Mouse (Mus musculus) skeletal muscle tissue, adult 2 months (tissue): Measurements from ENCODE around the gene Cyth1.
A peak's percentile ranks its signal among the peaks of the same experiment; 100 is the strongest.

Source experiments
- DNase-seq: peaks from one replicate; pipeline ENCODE4 v3.0.0-alpha.2; 2012; ENCODE audit warnings: low read depth, low spot score

Cyth1 gene

DNA sequence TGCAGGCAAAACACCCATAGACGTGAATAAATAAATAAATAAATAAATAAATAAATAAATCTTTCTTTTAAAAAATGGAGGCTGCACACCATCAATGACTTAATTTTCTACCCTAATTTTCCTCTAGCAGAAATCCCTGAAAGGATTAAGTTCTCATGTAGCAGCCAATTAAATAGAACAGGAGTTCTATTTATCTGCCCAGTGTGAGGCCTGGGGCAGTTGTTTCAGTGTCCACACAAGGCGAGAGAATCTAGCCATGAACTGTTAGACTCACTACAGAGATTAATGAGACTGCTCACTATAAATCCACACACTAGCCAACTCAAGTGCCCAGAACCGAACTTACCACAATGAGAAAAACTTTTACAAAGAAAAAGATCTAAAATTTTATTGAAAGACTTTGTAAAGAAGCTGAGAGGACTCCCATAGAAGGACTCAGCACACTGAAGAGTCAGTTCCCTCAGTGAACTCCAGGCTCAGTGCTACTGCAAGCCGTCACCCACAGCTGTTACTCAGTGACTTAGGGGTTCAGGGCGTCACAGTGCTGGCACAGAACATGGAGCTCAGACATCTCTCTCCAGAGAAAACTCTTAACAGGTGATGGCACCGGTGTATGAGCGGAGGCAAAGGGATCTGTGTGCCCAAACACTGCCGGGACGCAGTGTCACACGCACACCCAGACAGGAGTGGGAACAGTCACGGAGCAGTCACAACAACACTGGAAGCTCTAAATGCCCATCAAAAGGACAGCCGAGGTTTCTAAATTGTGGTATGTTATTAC is 23.1 kb downstream of the Cyth1 start:
- no peak for DNase-seq

DNA sequence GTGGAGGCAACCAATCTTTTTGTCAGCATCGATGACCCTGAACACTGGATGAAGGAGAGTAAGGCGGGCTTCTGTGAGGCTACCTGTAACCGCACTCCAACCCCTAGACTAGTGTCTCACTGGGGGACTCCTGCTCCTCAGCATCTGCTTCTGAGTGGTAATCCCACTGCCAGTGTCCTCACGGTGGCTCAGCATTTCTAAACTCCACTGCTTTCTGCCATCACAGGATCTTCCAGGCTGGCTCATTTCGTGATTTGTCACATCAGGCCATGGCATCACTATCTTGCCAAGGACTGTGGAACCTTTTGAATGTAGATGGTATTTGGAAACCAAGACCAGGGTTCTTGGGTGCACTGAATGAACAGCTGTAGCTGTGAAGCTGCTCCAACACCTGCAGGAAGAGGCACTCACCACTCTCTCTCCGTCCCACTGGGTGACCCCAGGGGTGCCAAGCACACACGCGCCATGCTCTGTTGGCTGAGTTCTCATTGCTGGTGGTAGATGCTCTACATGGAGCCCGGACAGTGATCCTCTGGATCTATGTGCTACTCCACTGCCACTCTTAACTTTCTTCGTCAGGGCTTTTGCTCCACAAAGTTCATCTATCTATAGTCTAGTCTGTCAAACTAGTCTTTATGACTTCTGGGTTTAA is 24.9 kb downstream of the Cyth1 start:
- no peak for DNase-seq

DNA sequence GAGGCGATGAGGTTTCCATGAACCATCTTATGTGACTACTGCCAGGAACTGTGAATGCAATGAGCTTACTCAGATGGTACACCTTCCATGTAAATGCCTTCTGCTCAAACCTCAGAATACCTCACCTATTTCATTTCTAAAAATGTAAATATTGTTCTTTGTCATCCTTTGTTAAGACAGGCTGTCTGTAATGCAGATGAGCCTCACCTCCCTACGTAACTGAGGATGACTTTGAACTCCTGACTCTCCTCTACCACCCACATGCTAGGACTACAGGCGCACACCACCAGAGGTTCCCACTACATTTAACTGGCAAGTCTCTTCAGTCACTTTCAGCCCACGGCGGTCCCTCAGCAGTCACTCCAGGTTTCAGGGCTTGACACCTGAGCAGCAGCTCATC is 25.5 kb downstream of the Cyth1 start:
- no peak for DNase-seq

DNA sequence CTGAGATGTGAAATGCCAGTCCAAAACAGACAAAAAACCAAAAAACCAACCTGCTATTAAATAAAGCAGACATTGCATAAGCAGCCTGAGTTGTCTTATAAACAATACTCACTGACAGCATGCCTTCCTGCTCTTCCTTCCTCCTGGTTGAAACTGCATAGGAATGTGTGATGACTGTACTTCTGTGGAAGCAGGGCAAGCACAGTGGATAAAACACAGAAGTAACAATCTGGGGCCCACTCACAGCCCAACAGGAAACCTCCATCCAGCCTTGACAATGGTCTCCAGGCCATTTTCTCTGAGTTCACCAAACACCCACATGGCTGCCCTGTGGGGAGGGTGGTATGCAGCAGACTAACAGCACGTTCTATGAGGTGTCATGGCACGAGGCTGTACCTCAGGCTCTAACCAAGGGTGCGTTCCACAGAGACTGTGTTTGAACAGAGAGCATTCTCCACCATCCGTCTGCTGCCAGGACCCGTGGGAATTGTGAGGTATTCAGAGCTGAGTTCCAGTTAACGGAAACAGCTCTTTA is 26.0 kb downstream of the Cyth1 start:
- no peak for DNase-seq

DNA sequence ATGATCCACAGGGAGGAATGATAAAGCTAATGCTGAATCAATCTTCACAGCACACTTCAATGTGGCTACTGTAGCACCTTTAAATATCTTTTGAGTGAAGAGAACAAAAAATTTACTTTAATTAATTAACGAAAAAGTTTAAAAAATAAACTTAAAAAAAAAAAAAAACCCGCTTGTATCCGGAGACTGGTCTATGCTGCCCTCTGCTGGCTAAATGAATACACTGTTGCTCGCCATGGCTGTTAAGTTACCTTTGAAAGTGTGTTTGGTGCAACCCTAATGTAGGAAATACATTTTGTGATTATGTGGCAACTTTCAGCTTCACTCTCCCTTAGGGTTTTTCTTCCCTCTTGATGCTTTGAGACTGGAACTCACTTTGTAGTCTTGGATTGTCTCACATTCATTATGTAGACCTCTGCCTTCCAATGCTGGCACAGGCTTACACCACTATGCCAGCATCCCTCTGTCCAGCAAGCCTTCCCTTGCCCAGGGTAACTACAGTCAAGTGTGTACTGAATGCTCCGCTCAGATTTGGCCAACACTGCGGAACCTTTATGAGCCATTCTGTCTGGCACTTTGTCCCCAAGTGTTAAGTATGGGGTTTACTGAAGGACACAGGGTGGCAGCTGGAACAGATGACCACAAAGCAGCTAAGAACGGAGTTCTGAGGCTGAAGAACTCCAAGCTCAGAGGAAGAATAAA is 27.7 kb downstream of the Cyth1 start:
- DNase-seq = no peak

GRCm38 (mm10) chr11:118219066-118219465 is 29.3 kb downstream of the Cyth1 start:
- DNase-seq = no peak

DNA sequence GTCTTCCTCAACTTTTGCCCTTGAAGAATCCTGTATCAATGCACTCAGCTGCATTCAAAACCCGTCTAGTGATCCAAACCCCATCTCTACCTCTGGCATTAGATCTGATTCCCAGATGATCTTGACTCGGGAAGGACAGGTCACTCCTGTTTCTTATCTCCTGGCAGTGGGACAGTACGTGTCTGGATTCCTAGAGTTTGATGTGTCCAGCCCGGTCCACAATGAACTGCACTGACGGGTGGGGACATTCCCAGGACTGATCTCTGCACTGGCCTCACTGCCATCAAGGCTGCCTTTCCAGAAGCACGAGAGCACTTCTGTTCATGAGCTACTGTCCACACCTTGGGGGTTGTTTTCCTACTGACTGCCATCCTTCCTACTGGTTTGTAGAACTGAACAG is 31.9 kb downstream of the Cyth1 start:
- no peak for DNase-seq

- peak; percentile 52 for DNase-seq
Measured at GRCm38 (mm10) chr11:118215928-118216458, 32.4 kb downstream of the Cyth1 start.

DNA sequence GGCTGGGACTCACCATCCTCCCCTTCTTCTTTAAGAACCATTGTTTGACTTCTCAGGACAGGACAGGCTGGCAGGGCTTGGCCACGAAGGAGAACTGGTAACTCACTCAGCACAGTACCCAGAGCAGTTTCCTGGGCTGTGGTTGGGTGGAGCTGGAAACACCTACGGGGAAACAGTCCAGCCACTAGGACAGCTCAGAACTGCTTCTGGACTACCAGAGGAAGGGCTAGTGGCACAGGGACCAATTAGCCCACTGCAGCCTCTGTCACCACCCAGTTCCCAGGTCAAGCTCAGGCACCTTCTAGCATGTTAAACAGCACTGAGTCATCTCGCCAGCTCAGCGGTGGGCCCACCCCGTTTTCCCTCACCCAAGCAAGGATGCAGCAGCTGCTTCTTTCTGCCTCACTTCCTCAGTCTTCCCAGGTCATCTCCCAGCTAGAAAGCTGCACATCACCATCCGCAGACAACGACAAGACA is 35.7 kb downstream of the Cyth1 start:
- no peak for DNase-seq

DNA sequence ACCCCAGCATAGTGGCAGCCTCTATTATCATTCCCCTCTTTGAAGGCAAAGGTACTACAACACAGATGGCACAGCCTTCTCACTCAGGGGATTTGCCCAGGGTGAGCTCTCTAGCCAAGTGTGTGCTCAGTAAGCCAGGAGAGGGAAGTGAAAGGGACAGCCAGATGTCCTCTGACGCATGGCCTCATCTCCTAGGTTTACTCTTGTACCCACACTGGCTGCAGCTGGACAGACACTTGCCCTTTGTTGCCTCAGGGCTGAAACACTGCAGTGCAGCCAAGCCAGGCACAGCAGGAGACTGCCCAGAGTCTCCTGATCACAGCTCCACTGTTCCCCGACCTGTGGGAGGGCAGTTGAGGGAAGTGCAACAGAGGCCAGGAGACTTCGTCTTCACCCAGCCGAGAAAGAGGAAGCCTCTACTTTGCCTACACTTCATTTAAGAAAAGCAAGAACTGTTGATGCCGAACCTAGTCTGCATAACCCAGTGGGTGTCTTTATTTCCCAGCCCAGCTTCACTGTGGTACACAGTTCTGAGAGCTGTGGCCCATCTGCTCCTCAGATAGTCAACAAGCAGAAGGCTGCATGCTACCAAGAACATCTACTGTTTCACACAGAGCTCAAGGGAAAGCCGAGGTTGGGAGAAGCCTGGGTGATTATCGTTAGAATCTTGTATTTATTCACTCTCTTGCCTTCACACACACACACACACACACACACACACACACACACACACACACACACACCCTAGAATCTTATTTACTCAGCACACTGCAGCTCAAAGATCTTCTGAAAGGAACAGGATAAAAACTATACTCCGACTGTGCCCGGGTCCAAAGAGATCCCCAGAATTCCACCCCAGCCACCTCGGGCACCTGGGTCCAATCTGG is 36.4 kb downstream of the Cyth1 start:
- DNase-seq = peak; percentile 87

DNA sequence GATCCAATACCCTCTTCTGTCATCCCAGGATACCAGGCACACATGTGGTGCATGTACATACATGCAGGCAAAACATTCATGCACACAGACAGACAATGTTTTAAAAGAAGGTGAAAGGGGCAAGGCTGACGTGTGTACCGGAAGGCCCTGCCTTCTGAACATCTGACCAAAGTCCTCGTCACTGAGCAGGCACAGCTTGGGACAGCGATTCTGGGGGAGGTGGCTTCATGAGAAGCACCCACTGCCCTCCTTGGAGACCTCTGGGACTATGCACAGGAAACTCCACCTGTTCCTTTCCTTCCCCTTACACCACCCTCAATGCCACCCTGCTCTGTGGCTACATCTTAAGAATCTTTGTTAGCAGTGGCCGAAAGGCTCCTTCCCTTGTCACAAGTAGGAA is 37.4 kb downstream of the Cyth1 start:
- no peak for DNase-seq

DNA sequence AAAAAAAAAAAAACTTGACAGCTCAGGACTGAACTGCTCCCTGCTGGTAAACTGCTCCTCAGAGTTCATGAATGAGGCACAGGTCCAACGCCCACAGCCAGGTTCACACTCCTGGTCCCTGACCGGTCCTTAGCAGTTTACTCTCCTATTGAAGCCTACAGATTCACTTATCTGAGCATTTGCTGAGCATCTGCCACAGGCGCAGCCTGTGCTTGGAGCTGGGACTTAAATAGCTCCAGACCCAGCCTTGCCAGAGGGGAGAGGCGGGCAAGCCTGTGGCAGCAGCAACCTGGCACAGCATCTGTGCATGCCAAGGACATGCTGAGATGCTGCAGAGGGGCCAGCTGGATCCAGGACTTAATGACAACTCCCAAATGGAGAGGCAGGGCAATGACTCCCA is 38.3 kb downstream of the Cyth1 start:
- DNase-seq = peak; percentile 65

- DNase-seq = no peak
Measured at GRCm38 (mm10) chr11:118209376-118209775, 39.0 kb downstream of the Cyth1 start.

GRCm38 (mm10) chr11:118208672-118209272 is 39.6 kb downstream of the Cyth1 start:
- DNase-seq = no peak

GRCm38 (mm10) chr11:118207424-118208033 is 40.9 kb downstream of the Cyth1 start:
- DNase-seq = no peak

- DNase-seq = no peak
Measured at GRCm38 (mm10) chr11:118206267-118206666, 42.1 kb downstream of the Cyth1 start.

GRCm38 (mm10) chr11:118203469-118203868 is 44.9 kb downstream of the Cyth1 start:
- DNase-seq = no peak

DNA sequence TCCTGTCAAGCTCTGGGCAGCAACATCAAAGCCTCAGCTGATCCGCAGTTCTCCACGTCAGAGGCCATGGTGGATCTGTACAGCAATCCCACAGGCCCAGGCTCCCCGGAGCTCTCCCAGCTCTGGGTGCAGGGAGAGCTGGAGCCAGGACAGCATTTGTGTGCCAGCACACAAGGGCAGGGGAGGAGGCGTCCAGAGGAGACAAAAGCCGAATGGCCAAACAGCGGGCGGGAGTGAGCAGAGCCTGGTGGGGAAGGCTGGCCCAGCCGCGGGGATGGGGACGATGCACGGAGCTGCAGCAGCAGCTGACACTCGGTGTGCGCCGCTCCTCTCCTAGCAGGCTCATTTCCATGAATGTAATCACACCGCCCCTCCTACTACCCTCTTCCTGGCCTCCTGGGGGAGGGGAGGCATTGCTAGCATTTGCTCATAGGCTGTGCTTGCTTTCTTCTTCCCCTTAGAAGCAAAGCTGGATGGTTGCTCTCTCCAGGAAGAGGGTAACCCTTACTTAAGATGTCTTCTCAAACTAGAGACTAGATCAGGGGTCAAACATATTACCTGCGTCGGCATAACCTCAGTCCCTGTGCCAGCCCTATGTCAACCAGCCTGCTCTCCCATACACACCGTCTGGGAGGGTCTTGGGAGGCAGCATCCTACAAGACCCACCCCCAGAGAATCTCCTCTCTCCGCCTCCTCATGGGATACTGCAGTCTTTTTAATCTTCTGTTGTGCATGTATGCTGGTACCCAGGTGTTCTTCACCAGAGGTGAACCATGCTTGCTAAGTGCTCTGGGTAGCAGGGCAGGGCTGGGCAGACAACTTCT is 45.8 kb downstream of the Cyth1 start:
- DNase-seq = peak; percentile 56

DNA sequence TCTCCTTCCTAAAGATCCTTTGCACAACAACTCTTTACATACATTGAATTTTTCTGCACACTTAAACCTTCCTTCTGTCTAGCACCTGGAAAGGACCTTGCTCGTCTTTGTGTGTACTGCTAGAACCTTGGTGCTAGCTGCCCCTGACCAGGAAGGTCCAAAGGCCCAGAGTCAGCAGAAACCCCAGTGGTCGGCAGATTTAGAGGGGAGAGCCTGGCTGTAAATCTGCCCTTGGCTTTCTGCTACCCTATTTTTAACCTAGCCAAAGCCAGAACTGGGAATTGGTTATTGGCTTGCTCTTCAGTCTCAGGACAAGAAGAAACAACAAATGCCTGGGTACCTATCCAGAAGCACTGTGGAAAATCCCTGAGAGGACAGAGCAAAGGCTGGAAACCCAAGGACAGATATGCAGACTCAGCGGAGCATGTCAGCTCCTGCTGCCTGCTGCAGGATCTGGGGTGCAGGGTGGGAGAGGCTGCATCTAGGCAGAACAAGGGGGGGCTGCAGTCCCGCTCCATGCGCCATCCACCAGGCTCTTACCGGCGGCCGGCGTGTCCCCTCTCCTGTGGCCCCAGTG is 46.5 kb downstream of the Cyth1 start:
- DNase-seq = no peak
